Mouse (Mus musculus): ENCODE results near the gene Irak4. TPM values are rescaled to one million over a fixed set of nuclear protein-coding genes. Genes with fewer than 3 reads are reported as not detected.

Gene Irak4
- total RNA-seq (2014; rRNA removed) (2.7 and 3.6 TPM in 2 replicates), polyA plus RNA-seq (2015; fragmentation: Nextera tagmentation; extraction: Ambion mirVana) (1.7 and 1.8 TPM in 2 replicates)

- peak within 1 kb of the TSS; percentile 71 for H3K4me2 ChIP-seq (ENCODE audit: low read depth, low read length, poor library complexity, severe bottlenecking)
Measured at GRCm38 (mm10) chr15:94543409-94544051, at the start of gene Irak4, which contains the start of gene Pus7l. Gene Irak4, plus strand, starts transcription at chr15:94543643. Gene Pus7l, minus strand, starts transcription at chr15:94543547.

GRCm38 (mm10) chr15:94494445-94494844, 49.0 kb upstream of the Irak4 start:
- ATAC-seq (ENCODE audit: low FRiP score), result no peak
- Histone ChIP-seq H3K4me3 (ENCODE audit: low read depth, low read length) (no peak overlapping the region), H3K9me3 (ENCODE audit: low read length) (no peaks in the 10 kb centered on the region; the same call in 1 of the 2 replicates), H3K36me3 (ENCODE audit: insufficient read depth, low read length) (no peaks in the 10 kb centered on the region), H3K27ac (ENCODE audit: low read depth, low read length) (no peak overlapping the region), H3K4me2 (ENCODE audit: low read depth, low read length, poor library complexity, severe bottlenecking) (no peak overlapping the region), H3K27me3 (ENCODE audit: insufficient read depth, low read length) (no peaks in the 10 kb centered on the region), H3K9ac (replicated peaks; ENCODE audit: low read length, poor library complexity, severe bottlenecking) (no peak overlapping the region), H3K4me1 (ENCODE audit: insufficient read depth, low read length) (no peaks in the 10 kb centered on the region)
- WGBS, result 97% methylated on average over 1 of the region's 1 CpGs
- TF ChIP-seq CTCF (IDR thresholded peaks at IDR 0.05), result 0 out of 2 replicates have a peak, but pooled peaks have one; percentile 24
- DNase-seq (ENCODE audit: low spot score), result no peak

More at GRCm38 (mm10) chr15:94543409-94544051, at the start of gene Irak4, which contains the start of gene Pus7l:
- H3K27me3 ChIP-seq (ENCODE audit: insufficient read depth, low read length), result no peaks in the 10 kb centered on the region
- under 1% methylated on average over 45 of the region's 45 CpGs for WGBS
- no peaks in the 10 kb centered on the region for H3K9me3 ChIP-seq (ENCODE audit: low read length)
- H3K9ac ChIP-seq (replicated peaks; ENCODE audit: low read length, poor library complexity, severe bottlenecking), result peak within 1 kb of the TSS; percentile 37
- DNase-seq (ENCODE audit: low spot score), result peak; percentile 96
- H3K36me3 ChIP-seq (ENCODE audit: insufficient read depth, low read length), result no peaks in the 10 kb centered on the region
- ATAC-seq (ENCODE audit: low FRiP score), result peak; percentile 97
- no peaks in the 10 kb centered on the region for H3K4me1 ChIP-seq (ENCODE audit: insufficient read depth, low read length)
- H3K27ac ChIP-seq (ENCODE audit: low read depth, low read length), result peak within 1 kb of the TSS; percentile 65
- peak within 1 kb of the TSS; percentile 49 for H3K4me3 ChIP-seq (ENCODE audit: low read depth, low read length)
- TF ChIP-seq CTCF (IDR thresholded peaks at IDR 0.05), result peak; percentile 29; the same call in 1 of the 2 replicates

GRCm38 (mm10) chr15:94495936-94496335, 47.5 kb upstream of the Irak4 start:
- Histone ChIP-seq H3K4me3 (ENCODE audit: low read depth, low read length) (no peak overlapping the region), H3K36me3 (ENCODE audit: insufficient read depth, low read length) (no peaks in the 10 kb centered on the region), H3K9me3 (ENCODE audit: low read length) (no peaks in the 10 kb centered on the region; the same call in 1 of the 2 replicates), H3K9ac (replicated peaks; ENCODE audit: low read length, poor library complexity, severe bottlenecking) (no peak overlapping the region), H3K4me2 (ENCODE audit: low read depth, low read length, poor library complexity, severe bottlenecking) (no peak overlapping the region), H3K27me3 (ENCODE audit: insufficient read depth, low read length) (no peaks in the 10 kb centered on the region), H3K4me1 (ENCODE audit: insufficient read depth, low read length) (no peaks in the 10 kb centered on the region), H3K27ac (ENCODE audit: low read depth, low read length) (no peak overlapping the region)
- no peak for ATAC-seq (ENCODE audit: low FRiP score)
- no peak for TF ChIP-seq CTCF (IDR thresholded peaks at IDR 0.05)
- no peak for DNase-seq (ENCODE audit: low spot score)
- 78% methylated on average over 10 of the region's 10 CpGs for WGBS

- Histone ChIP-seq H3K4me2 (ENCODE audit: low read depth, low read length, poor library complexity, severe bottlenecking) (no peak overlapping the region), H3K9me3 (ENCODE audit: low read length) (no peaks in the 10 kb centered on the region; the same call in 1 of the 2 replicates), H3K36me3 (ENCODE audit: insufficient read depth, low read length) (no peaks in the 10 kb centered on the region), H3K27ac (ENCODE audit: low read depth, low read length) (no peak overlapping the region), H3K27me3 (ENCODE audit: insufficient read depth, low read length) (no peaks in the 10 kb centered on the region), H3K4me1 (ENCODE audit: insufficient read depth, low read length) (no peaks in the 10 kb centered on the region), H3K9ac (replicated peaks; ENCODE audit: low read length, poor library complexity, severe bottlenecking) (no peak overlapping the region), H3K4me3 (ENCODE audit: low read depth, low read length) (no peak overlapping the region)
- ATAC-seq (ENCODE audit: low FRiP score) (no peak), DNase-seq (ENCODE audit: low spot score) (no peak)
- 85% methylated on average over 1 of the region's 1 CpGs for WGBS
- TF ChIP-seq CTCF (IDR thresholded peaks at IDR 0.05), result no peak
Measured at GRCm38 (mm10) chr15:94499260-94499659, 44.2 kb upstream of the Irak4 start.

GRCm38 (mm10) chr15:94503451-94504215, 39.8 kb upstream of the Irak4 start:
- 56% methylated on average over 12 of the region's 12 CpGs for WGBS
- Histone ChIP-seq H3K4me1 (ENCODE audit: insufficient read depth, low read length) (no peaks in the 10 kb centered on the region), H3K27me3 (ENCODE audit: insufficient read depth, low read length) (no peaks in the 10 kb centered on the region), H3K9me3 (ENCODE audit: low read length) (no peaks in the 10 kb centered on the region), H3K4me3 (ENCODE audit: low read depth, low read length) (no peak overlapping the region), H3K4me2 (ENCODE audit: low read depth, low read length, poor library complexity, severe bottlenecking) (no peak overlapping the region), H3K9ac (replicated peaks; ENCODE audit: low read length, poor library complexity, severe bottlenecking) (no peak overlapping the region), H3K36me3 (ENCODE audit: insufficient read depth, low read length) (no peaks in the 10 kb centered on the region), H3K27ac (ENCODE audit: low read depth, low read length) (no peak overlapping the region)
- ATAC-seq (ENCODE audit: low FRiP score), result no peak
- TF ChIP-seq CTCF (IDR thresholded peaks at IDR 0.05), result no peak
- peak; percentile 58 for DNase-seq (ENCODE audit: low spot score)

Data from midbrain, postnatal 0 days (tissue).